Mouse (Mus musculus) skeletal muscle tissue, adult 2 months (tissue): ENCODE results near the gene Krt17.
"Not testable (repeated sequence)": the region's sequence is repeated elsewhere in the genome, so short reads cannot be mapped to it uniquely, and the experiment has no call there.

Experiments
- DNase-seq: peaks from one replicate; pipeline ENCODE4 v3.0.0-alpha.2; 2012; ENCODE audit warnings: low read depth, low spot score

Krt17 gene

DNA sequence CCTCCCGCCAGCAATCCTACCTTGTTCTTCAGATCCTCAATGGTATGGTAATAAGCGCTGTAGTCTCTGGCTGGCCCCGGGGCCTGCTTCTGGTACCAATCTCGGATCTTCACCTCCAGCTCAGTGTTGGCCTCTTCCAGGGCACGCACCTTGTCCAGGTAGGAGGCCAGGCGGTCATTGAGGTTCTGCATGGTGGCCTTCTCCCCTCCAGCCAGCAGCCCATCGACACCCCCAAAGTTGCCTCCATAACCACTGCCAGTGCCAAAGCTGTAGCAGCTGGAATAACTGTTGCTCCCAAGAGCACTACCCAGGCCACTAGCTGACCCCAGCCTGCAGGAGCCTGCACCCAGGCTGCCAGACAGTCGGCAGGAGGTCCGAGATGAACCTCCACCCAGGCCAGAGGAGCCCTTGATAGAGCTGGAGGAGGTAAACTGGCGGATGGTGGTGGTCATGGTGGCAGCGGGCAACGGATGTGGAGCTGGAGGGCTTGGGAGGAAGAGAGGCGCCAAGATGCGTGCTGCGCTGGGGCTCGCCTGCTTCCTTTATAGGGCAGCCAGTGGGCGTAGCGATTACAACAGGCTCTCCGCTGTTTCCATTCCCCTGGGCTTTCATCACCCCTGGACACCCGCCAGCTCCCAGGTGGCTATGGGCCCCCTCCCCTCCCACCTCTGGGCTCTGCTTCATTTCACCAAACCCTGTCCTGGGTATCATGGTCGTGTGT lies at the start of gene Krt17:
Gene Krt17 (minus strand): TSS at position 516 of the 721 bp plus-strand sequence.
- no peak for DNase-seq

- not testable (repeated sequence) for DNase-seq
Observed at GRCm38 (mm10) chr11:100308672-100309071, 47.8 kb upstream of the Krt17 start.

- no peak for DNase-seq
Observed at GRCm38 (mm10) chr11:100307900-100308299, 47.1 kb upstream of the Krt17 start.

DNA sequence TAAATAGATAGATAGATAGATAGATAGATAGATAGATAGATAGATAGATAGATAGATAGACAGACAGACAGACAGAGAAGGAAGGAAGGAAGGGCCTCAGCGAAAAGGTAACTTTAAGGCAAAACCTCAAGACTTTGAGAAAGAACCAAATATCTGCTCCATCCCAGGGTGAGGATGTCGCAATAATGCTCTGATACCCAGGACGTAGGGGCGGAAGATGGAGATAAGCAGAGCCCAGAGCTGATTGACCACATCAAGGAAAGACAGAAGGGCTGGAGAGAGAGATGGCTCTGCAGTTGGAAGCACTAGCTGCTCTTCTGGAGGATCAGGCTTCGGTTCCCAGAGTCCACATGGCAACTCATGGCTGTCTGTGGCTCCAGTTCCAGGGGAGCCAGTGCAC lies 40.5 kb upstream of the Krt17 start:
- DNase-seq: no peak

GRCm38 (mm10) chr11:100300293-100300692 lies 39.5 kb upstream of the Krt17 start:
- no peak for DNase-seq

DNA sequence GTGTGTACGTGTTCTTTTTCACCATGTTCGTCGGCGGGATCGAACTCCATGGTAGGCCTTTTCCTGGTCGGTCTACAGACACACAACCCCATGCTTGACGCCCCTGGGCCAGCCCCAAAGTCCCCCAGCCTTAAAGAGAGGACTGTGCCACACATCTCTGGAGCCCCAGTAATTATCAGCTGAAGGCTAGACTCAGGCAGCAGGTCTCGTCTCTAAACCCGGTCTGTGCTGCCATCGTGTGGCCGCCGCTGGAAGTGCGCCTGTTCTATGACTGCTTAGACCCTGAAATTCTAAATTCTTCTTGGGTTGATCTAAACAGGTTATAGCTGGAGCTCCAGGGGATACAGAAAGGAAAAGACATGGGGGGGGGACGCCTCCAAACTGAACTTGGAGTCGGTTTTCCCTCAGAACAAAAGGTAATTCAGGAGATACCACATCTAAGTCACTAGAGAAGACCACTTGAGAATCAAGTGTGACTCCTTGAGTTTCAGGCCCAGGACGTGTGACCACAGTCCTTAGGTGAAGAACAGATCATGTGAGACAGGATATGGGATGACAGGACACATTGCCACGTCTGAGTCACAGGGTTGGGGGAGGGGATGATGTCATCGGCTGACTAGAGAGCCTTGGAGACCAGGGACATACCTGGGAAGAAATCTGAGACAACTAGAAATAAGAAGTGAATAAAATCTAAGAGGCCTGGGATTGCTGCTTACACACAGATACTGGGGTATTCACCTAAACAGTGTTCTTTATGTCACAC lies 37.6 kb upstream of the Krt17 start:
- peak; percentile 53 for DNase-seq

DNA sequence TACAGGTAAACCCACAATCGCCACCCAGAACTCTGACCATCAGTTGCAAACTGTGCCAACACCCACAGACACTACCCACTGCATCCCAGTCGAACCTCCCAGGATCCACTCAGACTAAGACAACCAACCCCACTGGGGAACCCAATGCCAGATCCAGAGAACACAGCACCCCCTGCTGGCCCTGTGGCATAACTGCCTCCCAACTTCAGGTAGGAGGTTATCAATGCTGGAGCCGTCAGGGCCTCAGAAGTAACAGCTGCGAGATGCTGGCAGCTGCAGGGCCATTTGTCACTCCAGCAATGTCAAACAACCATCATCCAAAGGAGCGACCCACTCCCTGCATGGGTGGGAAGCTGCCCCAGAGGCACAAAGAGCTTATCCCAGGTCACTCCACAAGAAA lies 37.0 kb upstream of the Krt17 start:
- no peak for DNase-seq

DNA sequence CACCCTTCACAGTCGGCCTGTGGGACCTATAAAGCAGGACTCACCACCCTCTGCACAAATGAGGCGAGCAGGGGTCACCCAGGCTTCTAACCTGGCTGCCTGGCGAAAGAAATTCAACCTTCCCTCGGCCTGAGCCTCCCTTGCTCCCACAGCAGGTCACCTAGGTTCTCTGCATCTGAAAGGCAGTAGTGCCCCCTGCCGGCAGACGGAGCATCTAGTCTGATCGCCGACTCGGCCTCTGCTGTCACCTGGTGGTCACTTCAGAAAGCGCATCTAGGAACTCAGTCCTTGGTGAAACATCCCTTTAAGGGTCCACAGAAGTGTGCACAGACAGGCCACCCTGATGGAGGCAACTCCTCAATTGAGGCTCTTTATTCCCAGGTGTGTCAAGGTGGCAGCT lies 34.5 kb upstream of the Krt17 start:
- peak; percentile 72 for DNase-seq

DNA sequence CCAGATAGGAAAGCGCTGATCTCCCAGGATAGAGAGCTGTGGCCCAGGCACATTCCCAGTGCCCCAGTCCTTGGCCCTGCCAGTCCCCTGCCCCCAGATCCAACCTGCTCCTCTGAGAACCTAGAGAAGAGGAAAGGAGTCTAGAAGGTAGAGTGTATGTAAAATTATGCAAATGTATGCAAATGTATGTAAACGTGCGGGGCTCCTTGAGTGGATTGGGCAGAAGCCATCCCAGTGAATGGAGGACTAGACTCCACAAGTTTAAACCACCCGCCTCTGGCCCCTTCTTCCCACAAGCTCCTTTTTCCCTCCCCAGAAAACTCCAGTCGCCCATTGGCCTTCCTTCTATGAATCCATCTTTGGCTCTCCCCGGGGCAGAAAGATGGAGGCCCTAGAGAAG lies 32.1 kb upstream of the Krt17 start:
- no peak for DNase-seq

- no peak for DNase-seq
Observed at GRCm38 (mm10) chr11:100290235-100290634, 29.4 kb upstream of the Krt17 start.

DNA sequence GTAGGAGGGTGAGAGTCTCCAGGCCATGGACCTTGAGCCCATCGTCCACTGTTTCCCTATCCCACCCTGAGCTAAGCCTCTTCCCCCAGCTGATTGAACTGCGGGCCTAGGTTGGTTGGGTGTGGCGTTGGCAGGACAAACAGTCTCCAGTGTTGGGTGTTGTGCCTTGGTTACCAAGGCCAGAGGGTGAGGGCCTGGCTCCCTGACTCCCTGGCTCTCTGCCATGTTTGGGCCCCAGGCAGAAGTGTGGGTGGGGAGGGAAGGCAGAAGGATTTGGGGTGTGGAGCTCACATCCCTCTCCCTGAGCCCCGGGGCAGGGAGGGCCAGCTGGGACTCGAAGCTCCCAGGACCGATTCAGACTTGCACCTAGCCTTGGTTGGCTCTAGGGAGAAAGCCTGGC lies 28.1 kb upstream of the Krt17 start:
- peak; percentile 27 for DNase-seq

DNA sequence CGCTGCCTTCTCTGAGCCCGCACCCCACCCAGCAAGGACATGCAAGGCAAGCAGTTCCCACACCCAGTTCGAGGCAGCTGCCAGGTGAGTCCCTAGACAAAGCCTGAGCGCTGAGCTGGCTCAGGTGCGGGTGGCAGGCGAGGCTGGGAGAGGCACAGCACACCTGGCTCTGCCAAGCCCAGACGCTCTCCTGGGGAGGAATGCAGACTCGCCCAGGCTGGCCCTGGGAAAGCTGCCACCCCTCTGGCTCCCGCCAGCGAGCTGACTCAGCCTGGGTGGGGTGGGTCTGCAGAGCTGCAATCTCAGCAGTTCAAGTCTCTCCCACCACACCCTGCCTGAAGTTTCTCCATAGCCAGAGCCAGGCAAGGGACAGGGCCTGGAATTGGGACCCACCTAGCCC lies 26.2 kb upstream of the Krt17 start:
- peak; percentile 61 for DNase-seq

DNA sequence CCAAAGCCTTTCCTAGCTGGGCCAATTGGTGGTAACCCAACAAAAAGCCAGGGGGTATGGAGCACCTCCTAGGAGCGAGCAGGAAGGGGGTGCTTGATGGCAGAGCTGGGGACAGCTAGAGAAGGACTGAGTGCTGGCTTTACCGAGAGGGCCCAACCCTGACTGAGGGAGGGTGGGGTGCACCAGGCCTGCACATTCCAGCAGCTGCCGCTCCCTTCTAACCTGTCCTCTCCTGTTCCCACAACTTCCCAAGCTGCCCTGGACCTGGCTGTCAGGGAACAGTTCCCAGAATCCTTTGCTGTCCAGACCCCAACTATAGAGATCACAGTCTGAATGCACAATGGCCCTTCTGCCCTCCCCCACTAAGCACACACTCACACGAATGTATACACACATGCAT lies 24.2 kb upstream of the Krt17 start:
- no peak for DNase-seq

GRCm38 (mm10) chr11:100282549-100282948 lies 21.7 kb upstream of the Krt17 start:
- DNase-seq: peak; percentile 60

DNA sequence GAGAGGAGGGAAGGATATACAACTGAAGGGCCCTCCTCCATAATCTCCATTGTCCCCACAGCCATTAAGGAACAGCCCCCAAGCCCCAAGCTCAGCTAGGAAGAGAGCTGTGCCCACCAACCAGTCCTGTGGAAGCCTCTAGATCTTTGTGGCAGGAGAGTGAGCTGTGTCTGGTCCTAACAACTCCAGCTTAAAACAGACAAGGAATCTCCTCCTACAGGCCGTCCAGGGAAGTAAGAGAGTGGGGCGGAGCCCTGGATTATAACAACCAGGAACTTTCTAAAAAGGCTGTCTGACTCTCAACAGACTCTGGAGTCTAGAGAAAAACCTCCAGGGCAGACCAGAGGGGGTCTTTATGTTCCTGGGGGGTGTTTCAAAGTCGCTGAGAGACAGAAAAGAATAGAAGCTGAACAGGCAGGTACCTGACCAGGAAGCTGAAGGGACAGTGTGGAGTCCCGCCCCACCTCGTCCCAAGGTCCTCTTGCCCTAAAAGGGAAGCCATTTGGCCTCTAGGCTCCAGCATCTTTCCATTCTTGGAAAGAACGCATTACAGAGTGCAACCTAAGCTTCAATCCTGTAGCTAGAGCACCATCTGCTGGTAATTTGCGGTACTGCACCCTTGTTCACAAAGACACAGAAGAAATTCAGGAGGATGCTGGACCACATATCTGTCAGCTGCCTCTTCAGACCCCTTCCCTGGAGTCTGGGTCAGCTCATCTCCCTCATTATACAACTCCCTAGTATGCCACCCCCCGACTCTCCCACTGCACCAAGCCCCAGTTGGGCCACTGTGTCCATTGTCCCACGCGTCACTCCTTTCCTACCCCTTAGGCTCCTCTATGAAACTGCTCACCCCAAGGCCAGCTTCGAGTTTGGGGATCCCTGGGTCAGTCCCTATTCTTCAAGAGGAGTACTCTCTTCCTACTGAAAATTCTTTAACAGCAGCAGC lies 21.0 kb upstream of the Krt17 start:
- DNase-seq: peak; percentile 60

GRCm38 (mm10) chr11:100278759-100279158 lies 17.9 kb upstream of the Krt17 start:
- no peak for DNase-seq

GRCm38 (mm10) chr11:100277726-100278480 lies 17.1 kb upstream of the Krt17 start:
- DNase-seq: no peak

- DNase-seq: no peak
Observed at GRCm38 (mm10) chr11:100275466-100275865, 14.6 kb upstream of the Krt17 start.

GRCm38 (mm10) chr11:100274719-100275118 lies 13.9 kb upstream of the Krt17 start:
- DNase-seq: no peak

- no peak for DNase-seq
Observed at GRCm38 (mm10) chr11:100271878-100272277, 11.0 kb upstream of the Krt17 start.

GRCm38 (mm10) chr11:100269821-100270332 lies 9.0 kb upstream of the Krt17 start, which contains the start of gene Krt42:
Krt42 (minus strand) TSS chr11:100269871.
- DNase-seq: no peak
